Mouse (Mus musculus) gastrocnemius, postnatal 36 days (tissue): Measurements from ENCODE around the gene Mrps31. TPM values are rescaled to one million over a fixed set of nuclear protein-coding genes. Genes with fewer than 3 reads are reported as not detected.

Experiments
- DNase-seq, 2 experiments: peaks; one replicate each; pipeline ENCODE4 v3.0.0; 2022
- intact Hi-C: fragments of 180-260 bp; cut with DNase I; formaldehyde crosslinking; loops from one replicate; pipeline ENCODE4 v1.15.1; 2025
- long read RNA-seq, 2 experiments: library from polyadenylated mRNA; stranded (forward); transcript quantifications; one replicate each; pipeline ENCODE4 v2.0.0; 2021
- total RNA-seq, 2 experiments: library from RNA; stranded (reverse); gene quantifications; 2 replicates each; pipeline ENCODE4 v1.2.3; 2021

Mrps31 gene
- 10 to 100 TPM; 26.9 to 32.0 TPM for total RNA-seq
- long read RNA-seq, experiment 1, transcript Mrps31-201 (7 exons, 1,515 nt): major isoform, 56 of 69 reads
- long read RNA-seq, experiment 1, partial matches to known transcripts: 6 of 69 reads
- long read RNA-seq, experiment 1, other reads (novel, unspliced or antisense): 6 of 69 reads
- long read RNA-seq, experiment 2, transcript Mrps31-201 (7 exons, 1,515 nt): major isoform, 83 of 104 reads
- long read RNA-seq, experiment 2, partial matches to known transcripts: 17 of 104 reads
- long read RNA-seq, experiment 2, other reads (novel, unspliced or antisense): 4 of 104 reads

DNA sequence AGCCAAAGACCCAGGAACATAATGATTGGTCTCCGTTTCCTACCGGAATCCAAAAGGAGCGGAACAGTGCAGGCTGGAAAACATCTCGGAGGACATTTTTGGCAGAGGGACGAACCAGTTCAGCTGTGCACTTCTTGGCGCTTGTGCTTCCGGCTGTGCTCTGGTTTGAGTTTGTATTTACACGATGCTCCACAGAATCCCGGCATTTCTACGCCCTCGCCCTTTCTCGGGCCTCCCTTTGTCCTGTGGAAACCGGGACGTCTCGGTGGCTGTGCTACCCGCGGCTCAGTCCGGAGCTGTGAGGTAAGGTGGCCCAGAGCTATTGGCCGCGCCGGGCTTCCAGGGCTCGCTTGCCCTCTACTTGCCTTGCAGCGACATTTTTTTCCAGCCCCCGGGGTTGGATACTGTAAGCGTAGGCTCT is at the start of gene Mrps31:
Gene Mrps31 (plus strand): TSS at position 80 of the 421 bp plus-strand sequence.
- DNase-seq: peak; percentile 72 to 77
- intact Hi-C loops: no loop called here

DNA sequence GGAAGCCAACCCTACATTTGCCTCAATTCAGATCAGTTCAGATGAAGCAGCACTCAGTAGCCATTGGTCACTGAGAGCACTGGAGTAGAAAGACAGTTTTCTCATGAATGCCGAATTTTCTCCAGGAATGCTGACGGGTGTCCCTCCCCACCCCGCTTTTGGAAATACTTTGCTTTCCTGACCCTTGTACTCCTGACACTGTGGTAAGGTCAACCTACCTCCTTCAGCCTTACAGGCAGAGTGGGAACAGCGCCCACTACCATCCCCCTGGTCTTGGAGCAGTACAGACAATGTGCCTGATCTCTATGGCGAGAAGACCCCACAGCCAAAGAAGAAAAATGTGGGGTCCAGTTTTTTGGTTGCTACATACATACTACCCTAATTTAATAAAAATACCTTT is 34.9 kb upstream of the Mrps31 start:
- no peak for DNase-seq
- intact Hi-C loops: no loop called here

DNA sequence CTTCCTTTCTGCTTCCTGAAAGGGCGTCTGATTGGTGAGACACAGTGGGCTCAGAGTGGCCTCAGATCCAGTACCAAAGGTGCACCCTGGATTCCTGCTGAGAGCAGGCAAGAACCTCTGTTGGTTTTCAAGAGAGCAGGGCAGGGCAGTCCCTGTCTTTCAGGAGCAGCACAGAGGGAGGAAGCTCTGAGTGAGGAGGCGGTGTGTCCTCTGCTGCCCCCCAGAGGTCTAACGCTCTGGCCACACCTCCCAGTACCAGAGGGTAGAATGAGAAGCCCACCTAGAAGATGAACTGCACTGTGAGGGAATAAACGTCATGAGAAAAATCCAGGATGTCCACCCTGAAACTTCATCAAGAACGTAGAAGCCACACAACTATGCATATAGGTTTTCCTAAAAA is 34.3 kb upstream of the Mrps31 start:
- intact Hi-C loops: no loop called here
- DNase-seq: peak; percentile 21 to 37

DNA sequence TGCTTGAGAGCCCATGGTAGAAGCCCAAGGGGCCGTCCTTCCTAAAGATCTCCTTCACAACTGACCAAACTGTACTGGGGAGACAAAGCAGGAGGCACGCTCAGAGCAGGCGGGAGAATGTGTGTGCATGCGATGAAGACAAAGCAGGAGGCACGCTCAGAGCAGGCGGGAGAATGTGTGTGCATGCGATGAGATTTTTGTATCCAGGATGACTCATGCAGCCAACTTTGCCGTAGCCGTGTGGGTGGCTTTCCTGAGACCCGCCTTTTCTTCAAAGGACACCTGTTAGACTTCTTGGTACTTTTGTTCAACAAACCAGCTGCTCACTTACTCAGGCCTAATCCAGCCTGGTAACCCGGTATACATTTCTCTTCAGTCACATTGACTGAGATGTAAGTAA is 30.2 kb upstream of the Mrps31 start:
- intact Hi-C loops: loop anchor here (5.0 kb wide), 1 partner anchor 194 kb away; the partner anchor contains the start of gene Ckap2
- no peak for DNase-seq

DNA sequence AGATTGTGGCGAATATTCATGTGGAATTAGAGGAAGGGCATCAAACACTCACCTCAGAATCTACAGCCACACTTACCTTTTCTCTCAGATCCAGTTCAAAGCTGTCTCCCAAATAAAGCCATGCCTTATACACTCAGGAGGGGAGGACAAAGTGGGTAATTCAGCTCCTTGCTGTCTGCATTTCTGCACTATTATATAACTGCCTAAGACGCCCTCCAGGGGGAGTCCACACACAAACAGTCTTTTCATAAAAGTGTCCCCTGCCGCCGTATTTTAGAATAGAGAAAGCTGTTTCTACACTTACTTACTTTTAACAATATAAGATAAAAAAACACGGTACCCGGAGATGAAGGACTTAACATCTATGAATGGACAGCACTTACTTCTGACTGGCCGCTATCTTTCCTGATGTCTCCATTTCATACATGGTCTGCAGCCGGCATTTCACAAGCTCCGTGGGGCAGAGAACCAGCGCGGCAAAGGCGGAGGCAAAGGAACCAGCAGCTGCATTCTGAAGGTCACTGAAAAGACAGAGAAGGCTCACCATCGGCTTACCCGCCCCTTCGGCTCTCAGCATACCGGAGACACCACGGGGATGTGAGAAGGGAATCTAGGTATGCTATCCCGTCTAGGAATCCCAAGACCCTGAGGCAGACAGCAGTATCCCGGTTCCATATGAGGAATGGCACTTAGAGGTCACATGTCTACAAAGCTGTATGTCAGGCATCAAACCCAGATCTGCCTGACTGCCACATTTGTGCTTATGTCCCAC is 28.2 kb upstream of the Mrps31 start:
- DNase-seq: no peak
- intact Hi-C loops: loop anchor here (5.0 kb wide), 1 partner anchor 196 kb away; the partner anchor contains the start of gene Ckap2

DNA sequence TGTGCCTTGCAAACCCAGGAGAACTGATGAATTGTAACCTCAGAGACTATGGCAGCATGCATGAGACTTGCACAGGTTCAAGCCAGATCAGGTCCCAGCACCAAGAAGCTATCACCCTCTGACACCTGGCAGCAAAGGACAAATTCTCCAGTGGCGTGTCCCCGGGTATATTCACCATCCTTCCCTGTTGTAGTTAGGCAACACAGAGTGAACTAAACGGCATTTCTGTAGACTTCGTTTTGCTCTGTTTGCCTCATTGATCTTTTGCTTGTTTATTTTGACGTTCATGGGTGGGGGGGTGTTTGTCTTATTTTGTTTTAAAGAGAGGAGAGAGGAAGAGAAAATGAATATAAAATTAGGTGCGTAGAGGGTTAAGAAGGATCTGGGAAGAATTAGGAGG is 26.0 kb upstream of the Mrps31 start:
- intact Hi-C loops: no loop called here
- DNase-seq: no peak

DNA sequence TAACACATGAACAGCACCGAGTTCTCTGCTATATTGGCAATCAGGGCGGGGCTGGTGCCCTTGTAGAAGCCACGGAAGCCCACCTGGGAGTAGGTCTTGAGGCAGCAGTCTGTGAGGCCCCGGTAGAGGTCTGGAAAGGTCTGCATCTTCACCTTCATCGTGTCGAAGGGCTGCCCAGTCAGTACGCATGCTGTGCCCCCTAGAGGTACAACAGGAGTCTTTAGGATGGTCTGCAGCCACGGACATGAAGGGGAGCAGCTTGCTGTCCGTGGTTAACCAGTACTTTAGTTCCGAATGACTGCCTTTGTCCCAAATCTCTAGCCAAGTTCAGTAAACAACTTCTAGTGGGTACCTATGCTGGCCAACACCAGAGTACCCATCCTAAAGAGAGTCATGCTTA is 21.3 kb upstream of the Mrps31 start:
- no peak for DNase-seq
- intact Hi-C loops: no loop called here

DNA sequence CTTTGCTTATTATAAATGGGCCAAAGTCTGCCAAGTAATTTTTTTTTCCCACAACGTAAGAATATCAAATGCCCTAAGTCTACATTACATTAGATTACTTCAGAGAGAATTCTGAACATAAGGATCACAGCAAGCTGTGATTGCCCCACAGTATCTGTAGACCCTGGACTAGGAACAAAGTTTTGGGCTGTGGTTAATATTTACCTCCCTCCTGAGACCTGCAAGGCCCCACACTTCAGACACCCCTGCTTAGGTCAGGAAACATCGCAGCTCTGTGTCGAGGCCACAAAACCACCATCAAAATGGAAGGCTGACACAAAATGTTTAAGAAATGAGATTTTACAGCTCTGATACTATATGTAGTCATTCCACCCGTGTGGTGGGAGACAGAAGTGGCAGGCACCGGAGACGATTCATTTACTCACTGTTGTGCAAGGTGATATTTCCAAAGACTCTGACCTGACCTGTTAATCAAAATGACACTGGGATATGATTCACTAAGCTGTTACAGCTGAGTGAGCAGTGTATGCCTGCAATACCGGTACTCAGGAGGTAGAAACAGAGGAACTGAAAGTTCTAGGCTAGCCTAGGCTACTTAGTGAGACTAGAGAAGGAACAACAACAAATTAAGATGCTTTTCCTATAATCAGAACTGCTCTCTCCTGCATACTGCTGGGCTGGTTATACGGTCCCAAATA is 20.2 kb upstream of the Mrps31 start:
- no peak for DNase-seq
- intact Hi-C loops: no loop called here

DNA sequence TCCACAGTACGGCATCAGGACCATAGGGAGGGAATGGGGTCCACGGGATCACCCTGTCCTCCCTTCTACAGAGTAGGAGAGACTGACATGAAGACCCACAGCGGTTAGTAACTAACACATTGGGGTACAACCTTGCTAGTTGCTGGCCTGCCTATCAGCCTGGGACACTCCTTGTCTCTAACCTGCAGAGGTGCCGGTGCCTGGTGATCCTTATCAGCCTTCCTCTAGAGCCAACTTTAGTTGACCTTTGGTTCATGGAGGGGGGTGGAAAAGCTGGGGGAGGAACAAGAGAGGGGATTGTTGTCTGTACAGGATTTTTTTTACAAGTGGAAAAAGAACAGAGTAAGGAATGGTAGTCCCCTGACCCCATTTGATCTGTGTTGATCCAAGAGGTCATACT is 16.7 kb upstream of the Mrps31 start:
- DNase-seq: no peak
- intact Hi-C loops: no loop called here

DNA sequence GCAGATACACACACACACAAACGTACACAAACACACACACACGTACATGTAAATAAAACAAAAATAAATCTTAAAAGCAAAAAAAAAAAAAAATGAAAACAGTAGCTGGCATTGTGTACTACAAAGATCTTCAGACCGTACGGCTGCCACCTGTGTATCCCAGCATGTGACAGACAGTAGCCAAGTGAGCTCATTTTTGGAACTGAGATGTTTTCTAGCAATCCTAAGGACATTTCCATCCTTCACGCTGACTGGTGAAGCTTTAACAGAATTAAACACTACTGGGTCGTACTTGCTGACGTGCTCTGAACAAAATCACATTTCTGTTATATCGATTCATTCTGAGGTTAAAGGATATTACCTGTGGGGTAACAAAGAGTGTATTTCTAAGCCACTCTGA is 15.9 kb upstream of the Mrps31 start:
- intact Hi-C loops: no loop called here
- DNase-seq: no peak

DNA sequence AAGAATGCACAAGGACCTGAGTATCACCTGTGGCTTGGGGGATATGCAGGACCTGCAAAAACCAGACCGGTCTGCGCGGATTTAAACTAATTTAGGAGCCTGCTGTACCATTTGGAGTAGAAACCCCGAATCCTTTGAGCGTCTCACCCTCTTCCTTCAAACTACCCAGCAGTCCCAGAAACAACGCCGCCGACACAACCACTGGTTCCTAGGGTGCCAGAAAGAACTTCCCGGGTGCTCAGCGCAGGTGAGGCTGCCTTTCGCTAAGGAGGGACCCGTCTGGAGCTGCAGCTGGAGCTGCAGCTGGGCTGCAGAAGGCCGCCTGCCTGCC is 13.4 kb upstream of the Mrps31 start:
- intact Hi-C loops: no loop called here
- no peak for DNase-seq

DNA sequence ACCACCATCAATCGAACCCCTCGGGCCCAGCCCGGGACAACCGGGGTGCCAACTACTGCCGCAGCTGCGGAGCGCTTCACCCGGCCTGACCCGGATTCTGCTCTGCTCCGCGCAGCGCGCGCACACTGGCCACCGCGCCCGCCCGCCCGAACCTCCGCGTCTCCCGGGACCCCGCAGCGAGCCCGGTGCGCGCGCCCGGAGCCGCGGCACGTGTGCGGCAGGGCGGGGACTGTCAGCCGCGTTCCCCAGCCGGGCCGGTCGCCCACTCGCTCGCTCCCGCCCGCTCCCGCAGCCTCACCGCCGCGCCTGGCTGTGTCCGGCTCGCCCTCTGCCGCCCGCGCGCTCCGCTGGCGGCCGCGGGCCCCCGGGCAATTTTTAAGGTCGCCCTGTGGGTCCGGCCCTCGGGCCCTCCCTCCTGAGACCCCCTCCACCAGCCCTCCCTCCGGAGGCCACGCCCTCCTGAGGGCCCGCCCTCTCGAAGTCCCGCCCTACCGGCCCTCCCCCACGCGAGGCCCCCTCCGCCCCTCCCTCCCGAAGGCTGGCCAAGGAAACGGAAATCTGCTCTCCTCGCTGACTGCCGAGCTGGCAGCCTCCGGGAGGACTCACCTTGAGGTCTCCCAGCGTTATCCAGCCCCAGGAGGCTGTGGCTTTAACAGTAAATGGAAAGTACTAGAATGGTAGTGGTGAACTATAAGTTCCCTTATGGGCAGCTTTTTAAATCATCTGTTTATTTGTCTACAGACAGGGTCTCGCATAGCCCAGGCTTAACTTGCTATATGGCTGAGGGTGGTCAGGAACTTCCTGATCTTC is 12.8 kb upstream of the Mrps31 start, which contains the start of gene Slc25a15:
Gene Slc25a15 (minus strand): TSS at position 456 of the 810 bp plus-strand sequence.
- DNase-seq: peak; percentile 89
- intact Hi-C loops: no loop called here

DNA sequence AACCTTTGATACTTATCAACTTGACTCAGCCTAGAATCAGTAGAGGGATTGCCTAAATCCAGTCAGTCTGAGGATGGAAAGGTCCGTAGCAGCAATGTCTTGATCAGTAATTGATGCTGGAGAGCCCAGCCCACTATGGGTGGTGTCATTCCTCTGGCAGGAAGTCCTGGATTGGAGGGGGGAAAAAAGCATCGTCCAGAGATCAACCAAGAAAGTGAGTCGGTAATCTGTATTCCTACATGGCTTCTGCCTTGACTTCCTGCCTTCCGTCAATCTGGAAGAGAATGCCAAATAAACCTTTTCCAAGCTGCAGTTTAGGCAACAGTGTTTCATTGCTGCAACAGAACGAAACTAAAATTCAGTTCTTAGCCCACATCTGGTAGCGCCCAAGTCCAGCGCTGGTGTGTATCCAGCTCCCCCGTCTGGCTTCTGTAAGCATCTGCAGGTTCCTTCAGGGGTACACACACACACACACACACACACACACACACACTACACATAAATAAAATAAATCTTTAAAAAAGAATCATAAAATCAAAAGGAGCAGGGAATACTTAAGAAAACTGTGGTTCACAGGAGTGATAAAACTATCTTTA is 11.8 kb upstream of the Mrps31 start:
- DNase-seq: no peak
- intact Hi-C loops: no loop called here

DNA sequence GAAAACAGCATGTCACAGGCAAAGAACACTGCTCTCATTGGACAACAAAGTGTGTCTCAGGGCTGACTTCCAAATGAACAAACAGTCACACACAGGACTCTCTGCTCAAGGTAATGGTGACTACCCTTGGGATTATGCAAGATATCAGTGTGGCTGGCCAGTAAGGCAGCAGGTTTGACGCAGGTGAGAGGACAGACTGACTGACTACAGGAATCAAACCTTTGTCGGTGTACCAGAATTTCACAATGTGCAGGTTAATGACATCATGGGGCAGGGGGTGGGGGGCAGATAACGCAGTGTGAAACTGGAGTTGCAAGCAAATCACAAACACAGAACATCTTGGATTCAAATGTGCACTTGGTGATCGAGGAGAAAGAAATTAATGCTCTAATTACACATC is 10.6 kb upstream of the Mrps31 start:
- intact Hi-C loops: no loop called here

DNA sequence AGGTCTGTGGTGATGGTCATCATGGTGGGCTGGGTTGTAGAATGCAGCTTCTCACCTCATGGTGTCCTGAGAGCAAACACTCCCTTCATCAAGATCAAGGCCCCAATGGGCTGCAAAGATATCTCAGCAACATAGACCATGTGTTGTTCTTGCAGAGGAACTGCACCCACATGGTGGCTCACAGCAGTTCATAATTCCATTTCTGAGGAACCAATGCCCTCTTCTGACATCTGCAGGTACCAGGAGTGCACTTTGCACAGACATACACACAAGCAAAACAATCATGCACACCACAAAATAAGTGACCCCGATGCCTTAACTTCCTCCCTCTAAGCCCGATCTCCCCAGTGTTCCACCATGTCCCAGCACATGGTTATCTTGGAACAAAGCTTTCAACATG is 7.9 kb upstream of the Mrps31 start:
- intact Hi-C loops: no loop called here

More for the DNA sequence above, 10.6 kb upstream of the Mrps31 start:
- no peak for DNase-seq

DNA sequence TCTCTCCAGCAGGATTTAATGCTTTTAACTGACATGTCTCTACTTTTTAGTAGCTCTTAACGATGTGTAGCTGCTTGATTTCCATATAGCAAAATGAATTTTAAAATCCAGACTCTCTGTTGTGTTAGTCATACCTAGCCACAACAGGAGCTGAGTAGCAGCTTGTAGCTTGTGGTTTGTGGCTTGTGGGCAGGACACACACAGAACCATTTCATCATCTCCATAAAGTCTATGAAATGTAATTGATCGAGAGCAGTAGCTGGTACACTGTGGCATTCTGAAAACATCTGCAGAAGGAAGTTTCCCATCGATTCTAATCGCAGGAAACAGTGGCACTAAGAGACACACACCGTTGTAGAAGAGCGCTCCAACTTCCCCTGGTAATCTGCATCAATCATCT is 5.4 kb upstream of the Mrps31 start:
- intact Hi-C loops: no loop called here
- no peak for DNase-seq

More for the DNA sequence above, 7.9 kb upstream of the Mrps31 start:
- DNase-seq: no peak

DNA sequence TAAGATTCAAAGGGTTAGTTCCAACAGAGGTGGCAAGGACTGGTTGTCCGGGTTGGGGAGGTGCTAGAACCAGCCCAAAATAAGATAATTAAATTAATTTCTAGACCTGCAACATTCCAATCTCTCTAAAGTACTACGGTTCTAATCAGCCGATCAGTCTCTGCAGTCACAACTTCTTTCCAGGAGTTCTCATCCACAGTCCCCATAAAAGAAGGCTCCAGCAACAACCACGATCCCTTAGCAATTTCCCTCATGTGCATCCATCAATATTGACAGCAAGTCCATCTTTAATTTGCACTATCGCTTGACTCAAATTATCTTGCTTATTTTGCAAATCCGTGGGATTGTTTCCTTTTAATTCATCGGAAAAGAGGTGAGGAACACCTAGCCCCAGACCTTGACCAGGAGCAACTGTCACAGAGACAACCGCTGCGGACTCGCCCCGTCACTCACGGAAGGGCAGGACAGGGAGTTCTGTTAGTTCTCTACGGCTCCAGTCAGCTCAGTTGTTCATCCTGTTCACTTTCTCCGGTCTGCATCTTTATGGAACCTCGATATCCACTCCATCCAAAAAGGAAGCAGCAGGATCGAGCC is 376 bp upstream of the Mrps31 start:
- intact Hi-C loops: no loop called here
- DNase-seq: no peak

DNA sequence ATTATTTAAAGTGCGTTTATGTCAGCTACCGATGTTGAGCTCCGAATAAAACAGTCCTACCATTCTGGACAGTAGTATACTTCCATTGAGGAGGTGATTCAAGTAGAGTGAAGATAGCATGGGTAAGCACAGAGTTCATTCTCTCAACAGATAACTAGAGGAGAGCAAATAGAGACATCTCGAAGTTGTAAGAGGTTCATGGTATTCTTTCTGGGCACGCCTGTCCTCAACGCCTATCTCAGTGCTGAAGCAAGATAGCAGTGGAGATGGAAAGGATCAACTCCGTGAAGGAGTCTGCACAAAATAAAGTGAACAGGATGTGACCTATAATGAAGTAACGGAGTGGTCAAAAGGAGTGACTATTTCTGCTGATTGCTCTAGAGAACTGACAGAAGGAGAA is 810 bp downstream of the Mrps31 start:
- intact Hi-C loops: no loop called here

More for the DNA sequence above, 810 bp downstream of the Mrps31 start:
- no peak for DNase-seq
